Mouse (Mus musculus) liver, embryonic 11.5 days (tissue): ENCODE results near the gene Gtf2e1. TPM values are rescaled to one million over a fixed set of nuclear protein-coding genes. Genes with fewer than 3 reads are reported as not detected.

Source experiments
- ATAC-seq: fragments of 200-750 bp; cut with Nextera tagmentation; replicated peaks from 2 replicates; pipeline ENCODE4 v1.8.0; 2017; ENCODE audit warnings: moderate number of reproducible peaks, mild to moderate bottlenecking, moderate TSS enrichment, moderate library complexity; ENCODE audit not compliant: low FRiP score
- DNase-seq: peaks from one replicate; pipeline ENCODE4 v3.0.0-alpha.2; 2017; ENCODE audit warnings: low spot score
- H3K27ac ChIP-seq: fragments of 300-500 bp; sonication (generic); 2 replicates; pipeline ENCODE4 v1.5.1; 2014; ENCODE audit warnings: mild to moderate bottlenecking, low read depth, low read length, control low read depth
- H3K27me3 ChIP-seq: fragments of 300-500 bp; sonication (generic); replicated peaks from 2 replicates; pipeline ENCODE4 v1.6.1; 2014; ENCODE audit warnings: low read length, mixed read lengths; ENCODE audit not compliant: control insufficient read depth, insufficient read depth
- H3K36me3 ChIP-seq: fragments of 300-500 bp; sonication (generic); 2 replicates; pipeline ENCODE4 v1.6.1; 2014; ENCODE audit warnings: mild to moderate bottlenecking, low read length, moderate library complexity, mixed read lengths; ENCODE audit not compliant: control insufficient read depth, insufficient read depth
- H3K4me1 ChIP-seq: fragments of 300-500 bp; sonication (generic); replicated peaks from 2 replicates; pipeline ENCODE4 v1.6.1; 2014; ENCODE audit warnings: low read length, mixed read lengths; ENCODE audit not compliant: control insufficient read depth, insufficient read depth
- H3K4me2 ChIP-seq: fragments of 300-500 bp; sonication (generic); 2 replicates; pipeline ENCODE4 v1.6.1; 2014; ENCODE audit warnings: mild to moderate bottlenecking, control low read depth, moderate library complexity
- H3K4me3 ChIP-seq: fragments of 300-500 bp; sonication (generic); 2 replicates; pipeline ENCODE4 v1.5.1; 2014; ENCODE audit warnings: low read depth, low read length, control low read depth
- H3K9ac ChIP-seq: fragments of 300-500 bp; sonication (generic); 2 replicates; pipeline ENCODE4 v1.6.1; 2014; ENCODE audit warnings: low read depth, low read length, control low read depth
- H3K9me3 ChIP-seq: fragments of 300-500 bp; sonication (generic); 2 replicates; pipeline ENCODE4 v1.6.1; 2016; ENCODE audit warnings: low read length, inconsistent platforms, mixed read lengths; ENCODE audit not compliant: control insufficient read depth
- WGBS: fragments of 180-500 bp; shearing (Covaris S2); extraction: QIAGEN DNeasy Blood & Tissue Kit; methylation state at CpG from one replicate; pipeline ENCODE4 v1.1.7; 2014; 5-methylcytosine and 5-hydroxymethylcytosine counted together
- polyA plus RNA-seq: library from polyadenylated mRNA; unstranded; fragments of >200 nt; fragmentation: Nextera tagmentation; extraction: Ambion mirVana; gene quantifications from 2 replicates; pipeline ENCODE4 v1.2.1, GENCODE M21; 2014

Gene Gtf2e1
- polyA plus RNA-seq, 1 experiment from 2014 or later, result 29.2 TPM

- no peak overlapping the region for H3K9ac ChIP-seq
- DNase-seq, result no peak
- H3K36me3 ChIP-seq, result peaks cover 13% of the 10 kb centered on the region; the same call in 1 of the 2 replicates
- 96% methylated on average over 1 of the region's 1 CpGs for WGBS
- no peaks in the 10 kb centered on the region for H3K27me3 ChIP-seq
- no peak overlapping the region for H3K4me2 ChIP-seq
- H3K9me3 ChIP-seq, result no peaks in the 10 kb centered on the region
- no peak for ATAC-seq
- H3K27ac ChIP-seq, result no peak overlapping the region
- no peaks in the 10 kb centered on the region for H3K4me1 ChIP-seq
- no peak overlapping the region for H3K4me3 ChIP-seq
Observed at GRCm38 (mm10) chr16:37532046-37532445, 7.5 kb downstream of the Gtf2e1 start.

- ATAC-seq (no peak), DNase-seq (no peak)
- WGBS, result 82% methylated on average over 6 of the region's 6 CpGs
Observed at GRCm38 (mm10) chr16:37530170-37530569, 9.4 kb downstream of the Gtf2e1 start.

GRCm38 (mm10) chr16:37526688-37527223, 12.8 kb downstream of the Gtf2e1 start:
- no peak for ATAC-seq
- Histone ChIP-seq H3K27me3 (no peaks in the 10 kb centered on the region), H3K4me2 (no peak overlapping the region), H3K27ac (no peak overlapping the region), H3K36me3 (peaks cover 19% of the 10 kb centered on the region), H3K9me3 (no peaks in the 10 kb centered on the region), H3K4me3 (no peak overlapping the region), H3K9ac (no peak overlapping the region), H3K4me1 (no peaks in the 10 kb centered on the region)
- 89% methylated on average over 3 of the region's 3 CpGs for WGBS
- no peak for DNase-seq

More at GRCm38 (mm10) chr16:37530170-37530569, 9.4 kb downstream of the Gtf2e1 start:
- Histone ChIP-seq H3K27ac (no peak overlapping the region), H3K4me3 (no peak overlapping the region), H3K9me3 (no peaks in the 10 kb centered on the region), H3K4me2 (no peak overlapping the region), H3K36me3 (peaks cover 13% of the 10 kb centered on the region), H3K9ac (no peak overlapping the region), H3K27me3 (no peaks in the 10 kb centered on the region), H3K4me1 (no peaks in the 10 kb centered on the region)

- Histone ChIP-seq H3K4me3 (no peak overlapping the region), H3K4me1 (no peaks in the 10 kb centered on the region), H3K27ac (no peak overlapping the region), H3K9me3 (no peaks in the 10 kb centered on the region), H3K9ac (no peak overlapping the region), H3K27me3 (no peaks in the 10 kb centered on the region), H3K36me3 (peaks cover 31% of the 10 kb centered on the region), H3K4me2 (no peak overlapping the region)
- no peak for ATAC-seq
- WGBS, result 90% methylated on average over 2 of the region's 2 CpGs
- DNase-seq, result no peak
Observed at GRCm38 (mm10) chr16:37525121-37525520, 14.5 kb downstream of the Gtf2e1 start.

GRCm38 (mm10) chr16:37522100-37522697, 17.4 kb downstream of the Gtf2e1 start:
- ATAC-seq (no peak), DNase-seq (no peak)
- no peak overlapping the region for H3K27ac ChIP-seq
- WGBS, result 93% methylated on average over 7 of the region's 7 CpGs
- H3K36me3 ChIP-seq, result peaks cover 39% of the 10 kb centered on the region
- no peak overlapping the region for H3K4me3 ChIP-seq
- no peak overlapping the region for H3K9ac ChIP-seq
- H3K4me1 ChIP-seq, result no peaks in the 10 kb centered on the region
- H3K9me3 ChIP-seq, result no peaks in the 10 kb centered on the region
- no peaks in the 10 kb centered on the region for H3K27me3 ChIP-seq
- no peak overlapping the region for H3K4me2 ChIP-seq

- Histone ChIP-seq H3K9me3 (no peaks in the 10 kb centered on the region), H3K4me2 (no peak overlapping the region), H3K4me3 (no peak overlapping the region), H3K9ac (no peak overlapping the region), H3K4me1 (no peaks in the 10 kb centered on the region), H3K27ac (no peak overlapping the region), H3K36me3 (peaks cover 38% of the 10 kb centered on the region), H3K27me3 (no peaks in the 10 kb centered on the region)
- 94% methylated on average over 2 of the region's 2 CpGs for WGBS
- ATAC-seq, result no peak
- DNase-seq, result no peak
Observed at GRCm38 (mm10) chr16:37520190-37521040, 19.2 kb downstream of the Gtf2e1 start.

GRCm38 (mm10) chr16:37519721-37520120, 19.9 kb downstream of the Gtf2e1 start:
- no peak for DNase-seq
- WGBS, result 92% methylated on average over 1 of the region's 1 CpGs
- Histone ChIP-seq H3K4me3 (no peak overlapping the region), H3K9me3 (no peaks in the 10 kb centered on the region), H3K27ac (no peak overlapping the region), H3K4me1 (no peaks in the 10 kb centered on the region), H3K9ac (no peak overlapping the region), H3K4me2 (no peak overlapping the region), H3K27me3 (no peaks in the 10 kb centered on the region), H3K36me3 (peaks cover 38% of the 10 kb centered on the region)
- ATAC-seq, result no peak

- Histone ChIP-seq H3K4me3 (no peak overlapping the region), H3K4me2 (no peak overlapping the region), H3K9ac (no peak overlapping the region), H3K36me3 (peaks cover 30% of the 10 kb centered on the region), H3K4me1 (no peaks in the 10 kb centered on the region), H3K9me3 (no peaks in the 10 kb centered on the region), H3K27ac (no peak overlapping the region), H3K27me3 (no peaks in the 10 kb centered on the region)
- WGBS, result 73% methylated on average over 2 of the region's 2 CpGs
- no peak for ATAC-seq
- DNase-seq, result no peak
Observed at GRCm38 (mm10) chr16:37518662-37519061, 20.9 kb downstream of the Gtf2e1 start.
